Mouse (Mus musculus) midbrain, postnatal 0 days (tissue): ENCODE measurements around the gene Ank2. TPM values are rescaled to one million over a fixed set of nuclear protein-coding genes. Genes with fewer than 3 reads are reported as not detected.
A peak's percentile ranks its signal among the peaks of the same experiment; 100 is the strongest.

Experiments
- ATAC-seq: fragments of 200-750 bp; cut with Nextera tagmentation; 2 replicates; pipeline ENCODE4 v1.8.0; 2017; ENCODE audit warnings: moderate number of reproducible peaks, mild to moderate bottlenecking, moderate TSS enrichment, moderate library complexity; ENCODE audit not compliant: low FRiP score
- DNase-seq: peaks from one replicate; pipeline ENCODE4 v3.0.0-alpha.2; 2015; ENCODE audit warnings: low spot score
- H3K27ac ChIP-seq: fragments of 300-500 bp; sonication (generic); 2 replicates; pipeline ENCODE4 v1.5.1; 2014; ENCODE audit warnings: low read depth, mild to moderate bottlenecking, low read length, mixed read lengths
- H3K27me3 ChIP-seq: fragments of 300-500 bp; sonication (generic); 2 replicates; pipeline ENCODE4 v1.6.1; 2014; ENCODE audit warnings: low read length, control low read depth, mixed read lengths; ENCODE audit not compliant: insufficient read depth
- H3K36me3 ChIP-seq: fragments of 300-500 bp; sonication (generic); 2 replicates; pipeline ENCODE4 v1.6.1; 2014; ENCODE audit warnings: low read length, control low read depth, mixed read lengths; ENCODE audit not compliant: insufficient read depth
- H3K4me1 ChIP-seq: fragments of 300-500 bp; sonication (generic); 2 replicates; pipeline ENCODE4 v1.6.1; 2014; ENCODE audit warnings: mild to moderate bottlenecking, control low read depth, antibody characterized with exemption, low read length, mixed read lengths; ENCODE audit not compliant: insufficient read depth
- H3K4me2 ChIP-seq: fragments of 300-500 bp; sonication (generic); 2 replicates; pipeline ENCODE4 v1.6.1; 2014; ENCODE audit warnings: low read depth, mild to moderate bottlenecking, low read length, mixed read lengths; ENCODE audit not compliant: poor library complexity, severe bottlenecking
- H3K4me3 ChIP-seq: fragments of 300-500 bp; sonication (generic); 2 replicates; pipeline ENCODE4 v1.5.1; 2014; ENCODE audit warnings: low read depth, mild to moderate bottlenecking, low read length, moderate library complexity
- H3K9ac ChIP-seq: fragments of 300-500 bp; sonication (generic); replicated peaks from 2 replicates; pipeline ENCODE4 v1.6.1; 2014; ENCODE audit warnings: mild to moderate bottlenecking, low read length, moderate library complexity, mixed read lengths; ENCODE audit not compliant: poor library complexity, severe bottlenecking
- H3K9me3 ChIP-seq: fragments of 300-500 bp; sonication (generic); 2 replicates; pipeline ENCODE4 v1.6.1; 2016; ENCODE audit warnings: low read length, control low read depth
- CTCF ChIP-seq: IDR thresholded peaks from 2 replicates; pipeline ENCODE4 v1.5.1; 2016; ENCODE audit warnings: antibody characterized with exemption, mild to moderate bottlenecking
- WGBS: fragments of 180-500 bp; shearing (Covaris S2); extraction: QIAGEN DNeasy Blood & Tissue Kit; methylation state at CpG from one replicate; pipeline ENCODE4 v1.1.7; 2014; 5-methylcytosine and 5-hydroxymethylcytosine counted together
- polyA plus RNA-seq: library from polyadenylated mRNA; unstranded; fragments of >200 nt; fragmentation: Nextera tagmentation; extraction: Ambion mirVana; gene quantifications from 2 replicates; pipeline ENCODE4 v1.2.1, GENCODE M21; 2015
- total RNA-seq: library from RNA; depleted of rRNA; stranded (reverse); fragments of >200 nt; gene quantifications from 2 replicates; pipeline ENCODE4 v1.2.3, GENCODE M21; 2014

Ank2 gene
- total and polyA plus RNA-seq, 2 experiments from 2014 or later = 200 to 623 TPM

DNA sequence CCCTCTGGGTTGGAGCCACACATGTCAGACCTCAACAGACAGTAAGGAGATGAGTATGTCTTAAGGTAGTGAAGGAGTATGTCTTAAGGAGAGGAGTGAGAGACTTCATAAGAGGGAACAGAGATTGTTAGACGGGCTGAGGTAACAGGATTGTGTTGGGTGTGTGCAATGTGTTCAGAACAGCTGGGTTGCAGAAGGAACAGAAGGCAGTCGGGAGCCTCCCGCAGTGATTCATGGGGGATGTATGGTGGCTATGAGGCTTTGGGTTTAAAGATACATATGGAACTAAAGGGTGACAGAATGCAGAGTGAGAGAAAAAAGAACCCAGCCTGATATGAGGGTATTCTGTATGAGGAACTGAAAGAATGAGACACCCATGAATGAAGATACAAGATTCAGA, 464.2 kb downstream of the Ank2 start:
- no peak for ATAC-seq
- no peaks in the 10 kb centered on the region for H3K4me1 ChIP-seq
- no peak for DNase-seq
- no peak overlapping the region for H3K4me3 ChIP-seq
- TF ChIP-seq CTCF = no peak
- 89% methylated on average over 3 of the region's 3 CpGs for WGBS
- H3K27me3 ChIP-seq = no peaks in the 10 kb centered on the region
- no peak overlapping the region for H3K9ac ChIP-seq
- H3K36me3 ChIP-seq = peaks cover 18% of the 10 kb centered on the region
- H3K27ac ChIP-seq = no peak overlapping the region
- no peak overlapping the region for H3K4me2 ChIP-seq
- no peaks in the 10 kb centered on the region for H3K9me3 ChIP-seq

DNA sequence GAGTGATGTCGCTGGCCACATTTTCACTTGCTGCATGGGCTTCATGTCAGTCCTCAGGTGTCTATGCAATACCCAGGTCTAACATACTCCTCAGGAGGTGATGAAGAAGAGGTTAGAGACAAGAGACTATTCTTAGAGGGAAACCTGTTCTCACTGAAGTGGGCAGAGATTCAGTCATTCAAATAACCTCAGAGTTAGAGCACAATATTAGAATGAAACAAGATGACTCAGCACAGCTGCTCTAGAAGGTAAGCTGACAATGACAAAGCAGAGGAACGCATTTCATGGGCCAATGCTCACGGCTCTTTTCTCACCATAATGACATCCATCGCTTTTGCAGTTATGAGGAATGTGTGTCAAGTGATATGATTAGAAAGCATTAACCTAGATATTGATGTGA, 475.2 kb downstream of the Ank2 start:
- H3K9me3 ChIP-seq = no peaks in the 10 kb centered on the region
- no peak overlapping the region for H3K4me2 ChIP-seq
- no peak for DNase-seq
- H3K9ac ChIP-seq = no peak overlapping the region
- TF ChIP-seq CTCF = no peak
- peaks cover 22% of the 10 kb centered on the region for H3K36me3 ChIP-seq
- no peaks in the 10 kb centered on the region for H3K4me1 ChIP-seq
- 87% methylated on average over 4 of the region's 4 CpGs for WGBS
- no peaks in the 10 kb centered on the region for H3K27me3 ChIP-seq
- no peak overlapping the region for H3K4me3 ChIP-seq
- H3K27ac ChIP-seq = no peak overlapping the region
- no peak for ATAC-seq

DNA sequence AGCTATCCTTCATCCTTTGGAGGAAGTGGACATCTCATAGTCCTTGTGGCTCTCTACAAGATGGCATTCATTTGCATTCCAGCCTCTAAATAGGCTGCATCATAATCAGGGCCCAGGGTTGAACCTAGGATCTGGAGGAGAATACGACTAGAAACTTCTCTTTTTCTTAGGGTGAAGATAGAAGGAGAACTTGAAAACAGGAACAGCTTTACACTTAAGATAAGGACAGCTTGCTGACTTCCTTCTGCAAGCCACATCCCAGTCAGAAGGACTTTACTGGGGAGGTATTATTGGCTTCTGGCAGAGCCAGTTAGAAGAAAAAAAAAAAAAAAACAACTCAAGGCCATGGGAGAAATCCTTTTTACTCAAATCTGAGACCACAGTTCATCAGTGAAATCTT, 479.0 kb downstream of the Ank2 start:
- Histone ChIP-seq H3K36me3 (peaks cover 22% of the 10 kb centered on the region), H3K9me3 (no peaks in the 10 kb centered on the region), H3K4me2 (no peak overlapping the region), H3K9ac (no peak overlapping the region), H3K27ac (no peak overlapping the region), H3K27me3 (no peaks in the 10 kb centered on the region), H3K4me1 (no peaks in the 10 kb centered on the region), H3K4me3 (no peak overlapping the region)
- ATAC-seq (no peak), DNase-seq (no peak)
- WGBS = 73% methylated on average over 1 of the region's 1 CpGs
- TF ChIP-seq CTCF = no peak

DNA sequence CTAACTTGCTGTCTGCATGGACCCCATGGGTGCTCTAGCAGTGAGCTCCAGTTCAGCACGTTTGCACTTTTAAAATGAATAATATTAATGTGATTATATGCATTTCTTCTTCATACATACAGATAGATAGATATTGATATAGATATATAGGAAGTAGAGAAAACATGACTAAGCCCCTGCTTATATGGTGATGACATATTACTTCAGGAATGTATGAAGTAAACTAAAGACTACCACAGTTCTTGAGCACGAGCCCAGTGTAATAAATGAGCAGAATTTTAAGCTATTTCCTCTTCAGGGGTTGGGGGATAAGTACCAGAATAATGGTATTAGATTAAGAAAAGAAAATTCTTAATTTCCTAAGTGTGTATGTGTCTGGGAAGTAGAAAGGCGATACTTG, 479.4 kb downstream of the Ank2 start:
- Histone ChIP-seq H3K27ac (no peak overlapping the region), H3K27me3 (no peaks in the 10 kb centered on the region), H3K9ac (no peak overlapping the region), H3K4me1 (no peaks in the 10 kb centered on the region), H3K9me3 (no peaks in the 10 kb centered on the region), H3K36me3 (peaks cover 23% of the 10 kb centered on the region), H3K4me3 (no peak overlapping the region), H3K4me2 (no peak overlapping the region)
- no peak for TF ChIP-seq CTCF
- no peak for ATAC-seq
- 82% methylated on average over 3 of the region's 3 CpGs for WGBS
- DNase-seq = no peak

DNA sequence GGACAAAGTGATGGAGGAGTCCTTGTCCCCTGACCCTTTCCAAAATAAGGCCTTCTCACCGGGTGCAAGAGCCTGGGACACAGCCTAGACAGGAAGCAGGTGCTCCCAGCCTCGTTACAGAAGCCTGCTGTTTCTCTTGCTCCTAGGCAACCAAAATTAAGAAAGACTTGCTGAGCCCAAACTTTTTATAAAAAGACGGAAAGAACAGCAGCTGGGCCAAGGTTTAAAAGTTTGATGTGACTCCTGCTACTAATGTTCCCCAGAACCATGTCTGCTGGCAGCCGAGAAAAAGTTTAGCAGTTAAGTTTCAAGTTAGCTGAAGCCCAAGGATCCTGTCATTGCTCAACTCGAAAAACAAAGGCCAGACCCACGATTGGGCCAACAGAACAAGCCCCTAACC, 480.0 kb downstream of the Ank2 start:
- peaks cover 25% of the 10 kb centered on the region for H3K36me3 ChIP-seq
- H3K27me3 ChIP-seq = no peaks in the 10 kb centered on the region
- ATAC-seq = no peak
- no peak for TF ChIP-seq CTCF
- H3K27ac ChIP-seq = no peak overlapping the region
- H3K9me3 ChIP-seq = no peaks in the 10 kb centered on the region
- no peak for DNase-seq
- H3K4me1 ChIP-seq = no peaks in the 10 kb centered on the region
- H3K4me3 ChIP-seq = no peak overlapping the region
- H3K4me2 ChIP-seq = no peak overlapping the region
- WGBS = 43% methylated on average over 6 of the region's 6 CpGs
- H3K9ac ChIP-seq = no peak overlapping the region

DNA sequence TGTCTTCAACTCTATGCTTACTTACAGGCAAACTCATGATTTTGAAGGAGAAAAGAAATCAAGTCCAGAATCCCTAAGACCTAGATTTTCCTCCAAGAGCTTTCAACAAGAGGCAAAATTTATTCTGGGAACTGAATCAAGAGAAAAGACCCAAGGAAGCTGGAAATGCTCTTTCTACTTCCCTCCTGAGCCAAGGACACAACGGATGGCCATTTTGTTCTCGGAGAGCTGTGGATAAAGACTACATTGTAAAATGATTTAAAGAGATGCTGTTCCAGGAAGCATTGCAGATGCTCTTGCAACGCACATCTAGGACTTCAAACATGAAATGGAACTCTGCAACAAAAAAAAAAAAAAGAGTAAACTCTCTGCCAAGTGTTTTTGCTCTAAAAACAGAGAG, 481.6 kb downstream of the Ank2 start:
- no peaks in the 10 kb centered on the region for H3K4me1 ChIP-seq
- DNase-seq (peak; percentile 35), ATAC-seq (no peak)
- no peak overlapping the region for H3K9ac ChIP-seq
- H3K27ac ChIP-seq = no peak overlapping the region
- H3K4me3 ChIP-seq = no peak overlapping the region
- WGBS = 79% methylated on average over 3 of the region's 3 CpGs
- H3K27me3 ChIP-seq = no peaks in the 10 kb centered on the region
- TF ChIP-seq CTCF = no peak
- no peaks in the 10 kb centered on the region for H3K9me3 ChIP-seq
- H3K4me2 ChIP-seq = no peak overlapping the region
- H3K36me3 ChIP-seq = peaks cover 27% of the 10 kb centered on the region

DNA sequence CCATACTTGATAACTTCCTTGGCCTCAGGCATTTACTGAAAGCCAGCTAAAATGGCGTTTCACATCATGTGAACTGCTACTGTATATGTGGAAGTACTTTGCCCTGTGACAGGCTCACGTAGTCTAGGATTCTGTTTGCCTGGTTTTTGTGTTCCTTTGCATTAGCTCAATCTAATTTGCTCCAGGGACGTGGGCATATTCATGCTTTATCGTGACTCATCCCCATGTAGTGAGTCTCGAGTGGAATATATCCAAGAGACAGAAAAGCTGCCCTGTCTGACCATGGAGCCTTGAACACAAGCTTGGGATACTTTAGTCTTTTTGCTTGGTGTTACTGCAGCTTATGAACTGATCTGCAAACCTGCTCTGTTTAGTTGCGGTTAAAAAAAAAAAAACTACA, 483.6 kb downstream of the Ank2 start:
- no peak for DNase-seq
- no peaks in the 10 kb centered on the region for H3K9me3 ChIP-seq
- no peaks in the 10 kb centered on the region for H3K27me3 ChIP-seq
- no peak for TF ChIP-seq CTCF
- ATAC-seq = no peak
- 95% methylated on average over 6 of the region's 6 CpGs for WGBS
- no peak overlapping the region for H3K4me3 ChIP-seq
- no peak overlapping the region for H3K27ac ChIP-seq
- no peak overlapping the region for H3K9ac ChIP-seq
- peaks cover 30% of the 10 kb centered on the region for H3K36me3 ChIP-seq
- H3K4me1 ChIP-seq = no peaks in the 10 kb centered on the region
- no peak overlapping the region for H3K4me2 ChIP-seq
